Mouse (Mus musculus): Measurements from ENCODE around the gene Fgfbp1.

Fgfbp1 gene

GRCm38 (mm10) chr5:43981620-43982019, at the start of gene Fgfbp1:
Fgfbp1 (minus strand) TSS chr5:43981779.
- in situ Hi-C loops (cut with MboI, MseI) = no loop called here

GRCm38 (mm10) chr5:43998295-43998989, 16.9 kb upstream of the Fgfbp1 start:
- in situ Hi-C loops (cut with MboI, MseI) = no loop called here

- in situ Hi-C loops (cut with MboI, MseI) = no loop called here
Observed at GRCm38 (mm10) chr5:43997626-43998025, 16.0 kb upstream of the Fgfbp1 start.

GRCm38 (mm10) chr5:43996162-43996561, 14.6 kb upstream of the Fgfbp1 start:
- in situ Hi-C loops (cut with MboI, MseI) = no loop called here

GRCm38 (mm10) chr5:43994981-43995380, 13.4 kb upstream of the Fgfbp1 start:
- in situ Hi-C loops (cut with MboI, MseI) = loop anchor here (5.0 kb wide), 2 partner anchors 73 to 103 kb away; no protein-coding TSS in a partner anchor

GRCm38 (mm10) chr5:43990316-43990715, 8.7 kb upstream of the Fgfbp1 start:
- in situ Hi-C loops (cut with MboI, MseI) = loop anchor here (5.0 kb wide), 2 partner anchors 68 to 98 kb away; no protein-coding TSS in a partner anchor

- in situ Hi-C loops (cut with MboI, MseI) = no loop called here
Observed at GRCm38 (mm10) chr5:43989017-43989416, 7.4 kb upstream of the Fgfbp1 start.

- in situ Hi-C loops (cut with MboI, MseI) = no loop called here
Observed at GRCm38 (mm10) chr5:43986212-43986611, 4.6 kb upstream of the Fgfbp1 start.

GRCm38 (mm10) chr5:43982896-43983295, 1.3 kb upstream of the Fgfbp1 start:
- in situ Hi-C loops (cut with MboI, MseI) = no loop called here

GRCm38 (mm10) chr5:43980397-43980796, 1.2 kb downstream of the Fgfbp1 start:
- in situ Hi-C loops (cut with MboI, MseI) = no loop called here

- in situ Hi-C loops (cut with MboI, MseI) = no loop called here
Observed at GRCm38 (mm10) chr5:43976821-43977561, 4.6 kb downstream of the Fgfbp1 start.

- in situ Hi-C loops (cut with MboI, MseI) = no loop called here
Observed at GRCm38 (mm10) chr5:43974166-43974565, 7.4 kb downstream of the Fgfbp1 start.

GRCm38 (mm10) chr5:43971156-43971555, 10.4 kb downstream of the Fgfbp1 start:
- in situ Hi-C loops (cut with MboI, MseI) = no loop called here

- in situ Hi-C loops (cut with MboI, MseI) = no loop called here
Observed at GRCm38 (mm10) chr5:43970532-43970931, 11.0 kb downstream of the Fgfbp1 start.

- in situ Hi-C loops (cut with MboI, MseI) = no loop called here
Observed at GRCm38 (mm10) chr5:43968634-43969033, 12.9 kb downstream of the Fgfbp1 start.

- in situ Hi-C loops (cut with MboI, MseI) = no loop called here
Observed at GRCm38 (mm10) chr5:43961056-43961455, 20.5 kb downstream of the Fgfbp1 start.

- in situ Hi-C loops (cut with MboI, MseI) = no loop called here
Observed at GRCm38 (mm10) chr5:43959884-43960440, 21.6 kb downstream of the Fgfbp1 start.

- in situ Hi-C loops (cut with MboI, MseI) = no loop called here
Observed at GRCm38 (mm10) chr5:43953241-43953640, 28.3 kb downstream of the Fgfbp1 start.

GRCm38 (mm10) chr5:43948748-43949275, 32.8 kb downstream of the Fgfbp1 start:
- in situ Hi-C loops (cut with MboI, MseI) = no loop called here

- in situ Hi-C loops (cut with MboI, MseI) = no loop called here
Observed at GRCm38 (mm10) chr5:43948111-43948743, 33.4 kb downstream of the Fgfbp1 start.

- in situ Hi-C loops (cut with MboI, MseI) = no loop called here
Observed at GRCm38 (mm10) chr5:43947330-43947977, 34.1 kb downstream of the Fgfbp1 start.
